In the genomic region with DNA sequence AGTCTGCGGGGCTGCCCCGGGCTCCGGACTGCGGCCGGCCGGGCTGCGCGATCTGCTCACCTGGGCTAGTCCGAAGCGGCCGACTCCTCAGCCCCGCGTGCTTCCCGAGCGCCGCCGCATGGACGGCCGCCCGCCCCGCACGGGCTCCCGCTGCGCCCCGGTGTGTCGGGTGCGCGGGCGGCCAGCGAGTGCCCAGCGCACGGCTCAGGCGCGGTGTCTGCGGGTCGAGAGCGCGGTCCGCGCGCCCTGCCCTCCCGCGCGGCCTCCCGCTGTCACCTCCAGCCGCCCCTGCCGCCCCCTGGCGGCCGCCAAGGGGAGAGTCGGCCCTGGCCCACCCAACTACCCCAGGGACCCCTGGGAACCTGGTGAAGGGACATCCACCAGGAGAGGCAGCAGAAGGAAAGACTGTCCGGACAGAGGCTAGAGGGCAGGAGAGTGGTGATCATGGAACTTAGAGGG, we compare ENCODE assay signal across 8 mouse cellular contexts. TPM values are rescaled to one million over a fixed set of nuclear protein-coding genes. Genes with fewer than 3 reads are reported as not detected.
DNase-seq lines count a peak whose midpoint lies in the region; ATAC-seq and TF ChIP-seq lines count a peak whose summit lies in the region.

A gene (minus strand): TSS at position 241 of the 459 bp plus-strand sequence.

- H3K4me1 ChIP-seq in embryonic facial prominence, embryonic 11.5 days (ENCODE audit: control insufficient read depth, insufficient read depth, low read length) = peaks cover 2% of the 10 kb centered on the region
- H3K4me1 ChIP-seq in heart, embryonic 13.5 days = peaks cover 65% of the 10 kb centered on the region
- H3K4me1 ChIP-seq in kidney, postnatal 0 days (replicated peaks; ENCODE audit: insufficient read depth, low read length) = peaks cover 36% of the 10 kb centered on the region
- peaks cover 22% of the 10 kb centered on the region for H3K4me1 ChIP-seq in neural tube, embryonic 14.5 days (ENCODE audit: control insufficient read depth, insufficient read depth, low read length)

- peaks cover 4% of the 10 kb centered on the region; the same call in 1 of the 2 replicates for H3K27me3 ChIP-seq in embryonic facial prominence, embryonic 11.5 days (ENCODE audit: control insufficient read depth, insufficient read depth, low read length)
- peaks cover 25% of the 10 kb centered on the region for H3K27me3 ChIP-seq in heart, embryonic 13.5 days (replicated peaks)
- H3K27me3 ChIP-seq in kidney, postnatal 0 days (ENCODE audit: insufficient read depth, low read length) = no peaks in the 10 kb centered on the region
- no peaks in the 10 kb centered on the region; the same call in 1 of the 2 replicates for H3K27me3 ChIP-seq in neural tube, embryonic 14.5 days (ENCODE audit: control insufficient read depth, insufficient read depth, low read length)

- H3K4me3 ChIP-seq in embryonic facial prominence, embryonic 11.5 days (ENCODE audit: low read depth, low read length) = peak within 1 kb of the TSS; percentile 53
- H3K4me3 ChIP-seq in heart, embryonic 13.5 days = peak within 1 kb of the TSS; percentile 75
- H3K4me3 ChIP-seq in kidney, postnatal 0 days (replicated peaks; ENCODE audit: low read depth, low read length) = peak within 1 kb of the TSS; percentile 52
- peak within 1 kb of the TSS; percentile 44 for H3K4me3 ChIP-seq in neural tube, embryonic 14.5 days (ENCODE audit: low read depth, low read length)

- no peaks in the 10 kb centered on the region for H3K9me3 ChIP-seq in embryonic facial prominence, embryonic 11.5 days (replicated peaks; ENCODE audit: control insufficient read depth, low read length)
- no peaks in the 10 kb centered on the region for H3K9me3 ChIP-seq in heart, embryonic 13.5 days
- no peaks in the 10 kb centered on the region for H3K9me3 ChIP-seq in kidney, postnatal 0 days (replicated peaks; ENCODE audit: low read length)
- H3K9me3 ChIP-seq in neural tube, embryonic 14.5 days (ENCODE audit: control insufficient read depth, low read length) = no peaks in the 10 kb centered on the region

- H3K9ac ChIP-seq in embryonic facial prominence, embryonic 11.5 days (replicated peaks; ENCODE audit: low read length) = peak within 1 kb of the TSS; percentile 65
- H3K9ac ChIP-seq in heart, embryonic 13.5 days = peak within 1 kb of the TSS; percentile 88
- H3K9ac ChIP-seq in kidney, postnatal 0 days (ENCODE audit: low read depth, low read length) = peak within 1 kb of the TSS; percentile 72
- peak within 1 kb of the TSS; percentile 59 for H3K9ac ChIP-seq in neural tube, embryonic 14.5 days (replicated peaks; ENCODE audit: low read depth, low read length)

- H3K36me3 ChIP-seq in embryonic facial prominence, embryonic 11.5 days (replicated peaks; ENCODE audit: control insufficient read depth, insufficient read depth, low read depth, low read length) = no peaks in the 10 kb centered on the region
- H3K36me3 ChIP-seq in heart, embryonic 13.5 days = no peaks in the 10 kb centered on the region
- H3K36me3 ChIP-seq in kidney, postnatal 0 days (ENCODE audit: insufficient read depth, low read length) = no peaks in the 10 kb centered on the region
- H3K36me3 ChIP-seq in neural tube, embryonic 14.5 days (ENCODE audit: control insufficient read depth, insufficient read depth, low read length) = no peaks in the 10 kb centered on the region

- TF ChIP-seq CTCF in kidney, postnatal 0 days (IDR thresholded peaks at IDR 0.05; ENCODE audit: low read depth) = peak; percentile 79

- WGBS in embryonic facial prominence, embryonic 11.5 days = 1% methylated on average over 43 of the region's 51 CpGs
- under 1% methylated on average over 47 of the region's 51 CpGs for WGBS in heart, embryonic 13.5 days
- under 1% methylated on average over 47 of the region's 51 CpGs for WGBS in kidney, postnatal 0 days
- WGBS in neural tube, embryonic 14.5 days = 1% methylated on average over 35 of the region's 51 CpGs

- peak; percentile 21 for ATAC-seq in embryonic facial prominence, embryonic 11.5 days (replicated peaks; ENCODE audit: insufficient number of reproducible peaks, low FRiP score, low TSS enrichment, low read depth)
- ATAC-seq in heart, embryonic 13.5 days (ENCODE audit: extremely low read depth, insufficient number of reproducible peaks, low FRiP score, low TSS enrichment) = peak; percentile 23; the same call in 1 of the 2 replicates
- ATAC-seq in kidney, postnatal 0 days (replicated peaks; ENCODE audit: low FRiP score, low read depth) = peak; percentile 76
- ATAC-seq in neural tube, embryonic 14.5 days (ENCODE audit: low read depth) = peak; percentile 39; the same call in 1 of the 2 replicates

- no peak within 1 kb of the TSS for H3K27ac ChIP-seq in embryonic facial prominence, embryonic 11.5 days (replicated peaks; ENCODE audit: low read depth, low read length)
- no peak within 1 kb of the TSS for H3K27ac ChIP-seq in heart, embryonic 13.5 days (replicated peaks)
- H3K27ac ChIP-seq in kidney, postnatal 0 days = 0 out of 2 replicates have a peak within 1 kb of the TSS, but pooled peaks have one; percentile 36
- H3K27ac ChIP-seq in neural tube, embryonic 14.5 days (ENCODE audit: low read depth, low read length) = no peak within 1 kb of the TSS

- peak within 1 kb of the TSS; percentile 96 for H3K4me2 ChIP-seq in embryonic facial prominence, embryonic 11.5 days (ENCODE audit: low read depth, low read length)
- peak within 1 kb of the TSS; percentile 88 for H3K4me2 ChIP-seq in heart, embryonic 13.5 days
- peak within 1 kb of the TSS; percentile 64 for H3K4me2 ChIP-seq in kidney, postnatal 0 days (ENCODE audit: low read length)
- peak within 1 kb of the TSS; percentile 73 for H3K4me2 ChIP-seq in neural tube, embryonic 14.5 days (ENCODE audit: low read depth, low read length)

- DNase-seq in A20 (ENCODE audit: low read depth, low spot score) = peak; percentile 73
- peak; percentile 75 for DNase-seq in adrenal gland, postnatal 10 days
- DNase-seq in embryonic facial prominence, embryonic 11.5 days (ENCODE audit: low spot score) = peak; percentile 76
- peak; percentile 76 for DNase-seq in kidney, postnatal 0 days (ENCODE audit: low spot score)
- peak; percentile 55 to 66 for DNase-seq in lung, adult 18-20 months
- DNase-seq in urinary bladder, postnatal 25 days (ENCODE audit: low spot score) = peak; percentile 62

RNA-seq across cellular contexts. Expression of the gene that starts here (rescaled TPM):
- 10 to 100 TPM; 10.1 to 10.6 TPM for total RNA-seq in adrenal gland, postnatal 10 days (2021)
- 2.6 and 3.0 TPM in 2 replicates for polyA plus RNA-seq in embryonic facial prominence, embryonic 11.5 days (2014; fragmentation: Nextera tagmentation; extraction: Ambion mirVana)
- 8.3 and 10.0 TPM in 2 replicates for polyA plus RNA-seq in heart, embryonic 13.5 days (2015; fragmentation: Nextera tagmentation; extraction: Ambion mirVana)
- 19.9 and 21.3 TPM in 2 replicates for polyA plus RNA-seq in kidney, postnatal 0 days (2015; fragmentation: Nextera tagmentation; extraction: Ambion mirVana)
- 9.0 and 12.8 TPM in 2 replicates for polyA plus RNA-seq in neural tube, embryonic 14.5 days (2014; fragmentation: Nextera tagmentation; extraction: Ambion mirVana)

Comparison
In these comparisons a context has a peak if more than half of its experiments do, and no peak if none do; other contexts are left out.
1. ATAC-seq: peak in every context shown above with its lines; median percentile 76 in kidney, postnatal 0 days; 39 in neural tube, embryonic 14.5 days; 23 in heart, embryonic 13.5 days; 21 in embryonic facial prominence, embryonic 11.5 days.